Mouse (Mus musculus) adrenal gland (tissue): ENCODE measurements at regions not wholly inside any gene's neighbourhood (a gene's known extent, or its start where the extent isn't known, plus 50 kb on each side); places are given as distances from the start of the nearest gene placed in this dataset.

Experiments used
- intact Hi-C: fragments of 180-260 bp; cut with DNase I; formaldehyde crosslinking; loops from one replicate; pipeline ENCODE4 v1.15.1; 2025

DNA sequence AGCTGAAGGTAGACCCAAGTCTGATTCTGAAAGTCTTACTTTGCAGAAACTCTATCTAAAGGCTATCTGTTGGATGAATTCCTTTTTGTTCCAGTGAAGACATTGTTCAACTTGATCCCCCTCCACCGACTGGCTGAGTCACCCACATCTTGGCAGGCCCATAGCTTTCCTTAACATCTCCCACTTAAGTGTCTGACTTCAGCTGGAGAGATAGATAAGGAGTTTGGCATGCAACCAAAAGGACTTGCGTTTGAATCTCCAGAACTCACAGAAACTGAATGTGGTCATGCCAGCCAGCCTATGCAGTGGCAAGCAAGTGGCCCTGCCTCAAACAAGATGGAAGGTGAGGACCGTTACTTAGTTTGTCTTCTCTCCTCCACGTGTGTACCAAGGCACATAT lies 457.3 kb upstream of the Tbx3 start:
- intact Hi-C loops = no loop called here

DNA sequence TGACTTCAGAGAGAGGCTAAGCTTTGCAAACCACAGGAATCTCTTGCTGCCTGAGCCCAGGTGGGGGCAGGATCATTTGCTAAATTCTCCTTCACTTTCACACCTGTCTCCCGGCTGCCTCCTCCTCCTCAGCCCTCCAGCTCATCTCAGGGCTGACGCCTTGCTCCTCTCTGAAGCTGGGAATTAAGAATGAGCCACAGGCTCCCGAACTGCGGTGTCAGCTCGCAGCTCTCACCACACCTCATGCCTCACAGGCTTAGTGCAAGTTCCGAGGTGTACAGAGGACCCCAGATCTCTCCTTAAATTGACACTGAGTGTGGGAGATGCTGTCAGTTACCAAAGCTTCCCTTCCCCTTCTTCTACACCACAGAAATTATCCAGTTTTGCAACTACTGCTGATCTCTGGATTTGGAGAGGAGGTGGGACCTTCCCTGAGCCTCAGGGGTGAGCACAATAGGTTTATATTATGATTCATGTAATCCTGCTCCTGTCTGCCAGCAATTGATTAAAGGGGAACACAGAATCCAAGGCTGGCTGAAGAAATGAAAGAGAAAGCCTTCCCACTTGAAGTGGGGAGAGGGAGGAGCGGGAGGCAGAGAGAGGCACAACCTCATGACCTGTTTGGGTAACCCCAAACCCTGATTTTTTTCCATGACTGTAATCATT lies 456.6 kb upstream of the Tbx3 start:
- intact Hi-C loops = no loop called here

- intact Hi-C loops = no loop called here
Measured at GRCm38 (mm10) chr5:119214937-119215336, 455.5 kb upstream of the Tbx3 start.

GRCm38 (mm10) chr5:119215364-119215763 lies 455.1 kb upstream of the Tbx3 start:
- intact Hi-C loops = no loop called here

- intact Hi-C loops = no loop called here
Measured at GRCm38 (mm10) chr5:119216146-119216545, 454.3 kb upstream of the Tbx3 start.

- intact Hi-C loops = no loop called here
Measured at GRCm38 (mm10) chr5:119217077-119217476, 453.4 kb upstream of the Tbx3 start.

DNA sequence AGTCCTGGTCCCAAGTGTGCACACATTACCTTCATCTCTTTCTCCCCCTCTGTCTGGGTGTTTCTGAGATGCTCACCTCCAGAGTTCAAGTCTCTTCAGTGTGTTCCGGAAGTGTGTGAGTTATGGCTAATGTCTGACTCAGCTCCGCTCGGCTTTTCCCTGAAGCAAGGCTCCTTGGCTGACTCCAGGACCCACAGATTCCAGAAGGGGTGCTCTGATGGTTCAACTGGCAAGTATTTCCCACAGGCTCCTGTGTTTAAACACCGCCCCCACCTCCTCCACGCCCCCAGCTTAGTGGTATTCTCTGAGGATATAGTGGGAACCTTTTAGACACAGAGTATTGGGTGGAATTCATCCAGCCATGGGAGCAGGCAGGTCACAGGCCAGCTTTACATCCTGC lies 441.8 kb upstream of the Tbx3 start:
- intact Hi-C loops = no loop called here

DNA sequence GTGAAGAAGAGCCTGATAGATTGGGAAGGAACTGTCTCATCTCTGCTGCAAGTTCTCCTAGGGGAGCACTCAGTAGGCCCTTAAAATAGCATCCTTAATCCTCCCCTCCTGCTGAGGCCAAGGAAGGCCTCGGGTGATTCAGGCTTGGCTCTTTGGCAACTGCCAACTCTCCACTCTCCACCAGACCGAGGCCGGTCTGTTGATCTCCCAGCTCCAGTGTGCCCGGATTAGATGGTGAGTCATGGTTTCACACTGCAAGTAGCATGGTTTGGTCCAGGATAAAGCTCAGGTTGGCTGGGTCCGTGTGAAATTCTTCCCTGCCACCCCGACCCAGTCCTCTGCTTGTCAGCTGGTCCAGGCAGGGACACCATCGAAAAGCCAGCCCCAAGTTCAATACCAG lies 437.5 kb upstream of the Tbx3 start:
- intact Hi-C loops = no loop called here

DNA sequence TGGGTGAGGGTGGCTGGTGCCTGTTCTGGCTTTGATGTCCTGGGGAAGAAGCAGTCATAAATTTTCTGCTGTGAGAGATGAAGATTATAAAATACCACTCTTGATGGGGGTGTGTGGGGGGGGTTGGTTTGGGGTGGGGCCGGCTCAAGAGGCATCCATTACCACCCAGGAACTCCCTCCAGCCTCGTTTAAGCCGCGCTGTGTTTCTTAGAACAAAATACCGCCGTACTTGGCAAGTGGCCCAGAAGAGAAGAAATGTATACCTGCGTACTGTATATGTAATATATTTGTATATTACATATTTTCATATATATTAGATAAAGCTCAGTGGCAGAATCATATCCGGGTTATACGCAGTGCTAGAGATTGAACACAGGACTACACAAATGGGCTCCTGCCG lies 434.6 kb upstream of the Tbx3 start:
- intact Hi-C loops = no loop called here

- intact Hi-C loops = no loop called here
Measured at GRCm38 (mm10) chr5:119246824-119247223, 423.6 kb upstream of the Tbx3 start.

DNA sequence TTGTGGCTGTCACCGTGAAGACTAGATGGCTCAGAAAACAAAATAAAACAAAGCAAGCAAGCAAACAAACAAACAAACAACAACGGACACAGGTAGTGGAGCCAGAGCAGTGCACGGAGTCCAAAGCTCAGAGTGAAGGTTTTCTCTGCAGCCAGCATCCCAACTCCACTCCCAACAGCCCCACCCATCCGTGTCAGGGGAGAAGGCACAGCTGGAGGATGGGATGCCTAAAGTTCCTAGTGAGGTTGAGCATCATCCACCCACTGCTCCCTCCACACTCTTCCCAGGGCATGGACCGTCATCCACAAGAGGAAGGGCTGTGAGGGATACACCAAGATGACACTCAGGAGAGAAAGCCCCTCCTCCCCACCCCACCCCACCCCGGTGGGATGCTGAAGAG lies 421.8 kb upstream of the Tbx3 start:
- intact Hi-C loops = no loop called here

DNA sequence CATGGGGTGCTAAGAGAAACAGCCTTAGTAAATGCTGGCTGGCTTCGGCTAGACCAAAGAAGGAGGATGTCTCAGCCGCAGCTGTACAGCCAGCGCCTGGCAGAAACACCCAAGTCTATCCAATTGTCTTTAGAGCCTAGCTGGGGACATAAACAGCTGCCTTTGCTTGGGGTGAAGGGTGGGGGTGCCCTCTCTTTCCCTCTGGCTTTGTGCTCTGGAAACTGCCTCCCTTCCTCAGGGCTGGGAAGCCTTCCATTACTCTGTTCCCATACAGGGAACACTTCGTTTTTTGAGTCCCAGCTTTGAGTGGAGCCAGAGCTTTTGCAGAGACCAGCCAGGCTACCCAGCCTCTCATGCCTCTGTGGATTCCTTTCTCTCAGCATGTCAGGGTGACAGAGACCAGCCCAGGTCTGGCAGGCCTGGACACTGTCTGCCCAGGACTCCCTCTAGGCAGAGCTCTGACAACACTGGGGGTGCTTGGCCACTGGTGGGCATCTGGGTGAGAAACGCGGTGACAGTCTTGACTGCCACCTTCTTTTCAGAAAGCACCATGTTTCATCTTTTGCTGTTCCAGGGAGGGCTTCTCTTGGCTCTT lies 421.2 kb upstream of the Tbx3 start:
- intact Hi-C loops = no loop called here

DNA sequence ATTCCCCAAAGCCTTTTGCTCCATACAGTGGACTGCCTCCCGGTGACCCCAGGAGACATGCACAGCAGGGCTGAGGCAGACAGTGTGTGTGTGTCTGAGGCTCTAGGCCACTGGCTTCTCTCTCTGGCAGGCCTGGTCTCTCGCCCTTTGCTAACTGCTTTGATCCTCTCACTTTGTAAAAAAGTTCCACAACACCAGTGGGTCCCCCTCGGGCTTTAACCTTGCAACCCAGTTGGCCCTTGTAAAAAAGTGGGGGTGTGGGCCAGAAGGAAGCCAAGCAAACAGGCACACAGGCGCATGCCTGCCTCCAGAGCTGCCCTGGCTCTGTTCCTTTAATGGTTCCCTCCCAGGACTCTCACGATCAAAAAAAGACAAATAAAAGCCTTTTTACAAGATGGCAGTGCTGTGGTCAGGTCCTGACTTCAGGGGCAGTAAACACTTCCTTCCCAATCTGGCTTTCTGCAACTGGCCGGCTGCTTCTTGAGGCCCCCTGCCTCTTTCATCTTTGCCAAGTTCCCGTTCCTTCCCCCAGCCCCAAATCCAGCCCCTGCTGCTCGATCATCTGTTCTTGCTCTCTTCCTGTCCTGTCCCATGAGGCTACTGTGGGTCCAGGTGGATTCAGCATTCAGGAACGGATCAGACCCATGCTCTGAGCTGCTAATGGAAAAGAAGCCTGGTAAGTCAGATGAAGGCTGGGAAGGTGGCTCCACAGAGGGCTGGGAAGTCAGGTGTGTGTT lies 419.0 kb upstream of the Tbx3 start:
- intact Hi-C loops = no loop called here

GRCm38 (mm10) chr5:119257374-119258120 lies 412.9 kb upstream of the Tbx3 start:
- intact Hi-C loops = no loop called here

GRCm38 (mm10) chr5:119258831-119259230 lies 411.6 kb upstream of the Tbx3 start:
- intact Hi-C loops = no loop called here

- intact Hi-C loops = no loop called here
Measured at GRCm38 (mm10) chr5:119265149-119265890, 405.1 kb upstream of the Tbx3 start.

DNA sequence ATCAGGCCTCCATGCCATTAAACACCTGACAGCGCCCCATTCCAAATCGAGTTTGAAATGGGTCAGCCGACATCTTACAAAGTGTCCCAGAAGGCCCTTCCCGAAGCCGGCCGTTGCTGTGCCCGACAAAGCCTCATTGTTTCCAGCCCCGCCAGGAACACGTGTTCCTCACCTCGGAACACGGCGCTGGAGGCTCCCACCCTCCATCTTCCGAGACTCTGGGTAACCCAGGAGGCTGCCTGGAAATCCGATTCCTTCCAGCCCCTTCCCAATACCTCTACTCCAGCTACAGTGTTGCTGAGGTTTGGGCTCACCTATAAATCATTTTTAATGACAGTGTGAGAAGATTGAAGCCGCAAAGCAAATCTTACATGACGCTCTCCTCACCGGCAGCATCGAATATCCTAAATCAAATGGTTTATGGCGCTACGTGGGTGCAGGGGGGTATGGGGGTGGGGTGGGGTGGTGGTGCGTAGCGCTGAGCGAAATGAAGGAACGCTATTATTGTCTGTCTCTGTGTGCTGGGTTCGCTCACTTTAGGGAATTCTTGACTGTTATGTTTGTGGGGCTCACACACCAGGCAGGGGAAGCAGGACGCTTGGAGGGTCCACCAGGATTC lies 399.1 kb upstream of the Tbx3 start:
- intact Hi-C loops = no loop called here

DNA sequence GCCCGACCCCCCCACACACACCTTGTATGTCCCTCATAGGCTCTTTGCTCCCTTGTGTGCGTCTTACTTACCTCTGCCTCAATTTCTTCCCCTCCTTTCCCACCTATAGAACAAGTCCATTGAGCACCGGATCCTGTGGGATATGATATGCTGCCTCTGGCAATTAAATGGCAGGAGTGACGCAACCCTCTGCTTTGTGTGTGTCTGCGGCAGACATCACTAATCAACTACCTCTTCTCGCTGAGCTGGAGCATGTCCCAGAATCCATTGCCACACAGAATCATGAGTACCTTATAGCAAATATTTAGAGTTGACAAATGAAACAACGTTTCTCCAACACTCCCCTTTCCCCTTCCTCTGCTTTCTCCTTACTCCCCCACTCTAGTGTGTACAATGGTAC lies 397.3 kb upstream of the Tbx3 start:
- intact Hi-C loops = no loop called here

- intact Hi-C loops = no loop called here
Measured at GRCm38 (mm10) chr5:119273615-119274014, 396.9 kb upstream of the Tbx3 start.

DNA sequence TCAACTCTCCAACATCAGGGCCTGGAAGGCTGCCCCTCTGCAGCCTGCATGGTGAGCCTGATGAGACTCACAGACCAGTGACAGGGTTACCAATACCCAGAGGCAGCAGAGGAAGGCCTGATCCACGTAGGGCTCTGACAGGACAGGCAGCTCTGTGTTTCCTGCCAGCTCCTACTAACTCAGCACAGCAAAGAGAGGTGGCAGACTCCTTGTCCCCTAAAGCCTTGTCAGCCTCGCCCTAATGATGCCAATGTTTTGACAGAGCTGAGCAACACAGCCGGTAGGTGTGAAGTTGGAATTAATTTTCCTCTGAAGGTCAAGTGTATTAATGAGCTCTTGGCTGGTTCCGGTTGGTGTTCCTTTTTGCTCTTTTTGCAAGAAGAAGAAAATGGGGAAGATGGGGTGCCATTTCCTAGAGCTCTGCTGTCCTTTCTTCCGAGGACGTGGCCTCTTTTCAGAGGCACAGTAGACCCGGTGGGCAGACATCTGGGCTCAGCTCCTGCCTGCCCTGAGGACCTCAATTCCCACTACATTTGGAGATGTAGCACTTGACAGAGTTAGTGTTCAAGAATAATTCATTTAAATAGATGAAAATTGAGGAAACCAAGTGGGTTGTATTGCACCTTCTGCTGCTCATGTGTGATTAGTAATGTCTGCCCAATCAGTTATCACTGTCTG lies 395.5 kb upstream of the Tbx3 start:
- intact Hi-C loops = no loop called here
